Mouse (Mus musculus) forebrain, embryonic 10.5 days (tissue): ENCODE measurements around the gene Sh3gl2. TPM values are rescaled to one million over a fixed set of nuclear protein-coding genes. Genes with fewer than 3 reads are reported as not detected.
A peak's percentile ranks its signal among the peaks of the same experiment; 100 is the strongest.

Source experiments
- DNase-seq: peaks from one replicate; pipeline ENCODE4 v3.0.0-alpha.2; 2017; ENCODE audit warnings: low spot score; ENCODE audit errors: extremely low spot score
- H3K27ac ChIP-seq: fragments of 300-500 bp; sonication (generic); 2 replicates; pipeline ENCODE4 v1.5.1; 2016; ENCODE audit warnings: mild to moderate bottlenecking
- H3K27me3 ChIP-seq: fragments of 300-500 bp; sonication (generic); 2 replicates; pipeline ENCODE4 v1.6.1; 2016; ENCODE audit warnings: mild to moderate bottlenecking; ENCODE audit not compliant: poor library complexity, severe bottlenecking
- H3K36me3 ChIP-seq: fragments of 300-500 bp; sonication (generic); replicated peaks from 2 replicates; pipeline ENCODE4 v1.6.1; 2016; ENCODE audit warnings: mild to moderate bottlenecking, moderate library complexity
- H3K4me1 ChIP-seq: fragments of 300-500 bp; sonication (generic); 2 replicates; pipeline ENCODE4 v1.6.1; 2016
- H3K4me3 ChIP-seq: fragments of 300-500 bp; sonication (generic); 2 replicates; pipeline ENCODE4 v1.5.1; 2016; ENCODE audit warnings: mild to moderate bottlenecking, moderate library complexity
- H3K9me3 ChIP-seq: fragments of 300-500 bp; sonication (generic); 2 replicates; pipeline ENCODE4 v1.6.1; 2016; ENCODE audit warnings: mild to moderate bottlenecking, moderate library complexity
- WGBS: fragments of 180-500 bp; shearing (Covaris S2); methylation state at CpG from one replicate; pipeline ENCODE4 v1.1.7; 2016; 5-methylcytosine and 5-hydroxymethylcytosine counted together
- polyA plus RNA-seq: library from polyadenylated mRNA; unstranded; fragments of >200 nt; fragmentation: Nextera tagmentation; extraction: Ambion mirVana; gene quantifications from 2 replicates; pipeline ENCODE4 v1.2.1, GENCODE M21; 2016

Sh3gl2 gene
- polyA plus RNA-seq, 1 experiment from 2014 or later = 2.0 TPM

- H3K36me3 ChIP-seq = no peaks in the 10 kb centered on the region
- no peak overlapping the region for H3K4me3 ChIP-seq
- no peaks in the 10 kb centered on the region for H3K9me3 ChIP-seq
- 45% methylated on average over 10 of the region's 10 CpGs for WGBS
- no peaks in the 10 kb centered on the region for H3K4me1 ChIP-seq
- H3K27me3 ChIP-seq = no peaks in the 10 kb centered on the region
- no peak overlapping the region for H3K27ac ChIP-seq
- DNase-seq = peak; percentile 73
These were observed 199.7 kb downstream of the Sh3gl2 start for GRCm38 (mm10) chr4:85404424-85405194.

DNA sequence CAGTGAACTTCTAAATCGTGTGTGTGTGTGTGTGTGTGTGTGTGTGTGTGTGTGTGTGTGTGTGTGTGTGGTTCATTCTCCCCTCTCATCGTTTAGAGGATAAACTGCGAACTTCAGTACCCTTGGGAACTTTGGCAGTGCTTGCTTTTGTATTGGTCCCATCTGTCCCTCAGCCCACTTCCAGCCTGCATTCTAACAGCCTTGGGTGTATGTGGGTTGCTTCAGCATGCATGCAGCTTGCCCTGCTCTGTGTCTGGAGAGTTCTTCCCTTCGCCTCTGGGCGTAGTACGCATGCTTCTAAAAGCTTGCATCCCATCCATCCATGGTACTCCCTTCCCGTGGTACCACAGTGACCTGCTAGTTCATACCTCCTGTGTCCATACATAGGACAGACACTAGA is 200.3 kb downstream of the Sh3gl2 start:
- Histone ChIP-seq H3K36me3 (no peaks in the 10 kb centered on the region), H3K9me3 (no peaks in the 10 kb centered on the region), H3K27me3 (no peaks in the 10 kb centered on the region), H3K27ac (no peak overlapping the region), H3K4me1 (no peaks in the 10 kb centered on the region), H3K4me3 (no peak overlapping the region)
- DNase-seq = no peak
- 84% methylated on average over 7 of the region's 7 CpGs for WGBS

DNA sequence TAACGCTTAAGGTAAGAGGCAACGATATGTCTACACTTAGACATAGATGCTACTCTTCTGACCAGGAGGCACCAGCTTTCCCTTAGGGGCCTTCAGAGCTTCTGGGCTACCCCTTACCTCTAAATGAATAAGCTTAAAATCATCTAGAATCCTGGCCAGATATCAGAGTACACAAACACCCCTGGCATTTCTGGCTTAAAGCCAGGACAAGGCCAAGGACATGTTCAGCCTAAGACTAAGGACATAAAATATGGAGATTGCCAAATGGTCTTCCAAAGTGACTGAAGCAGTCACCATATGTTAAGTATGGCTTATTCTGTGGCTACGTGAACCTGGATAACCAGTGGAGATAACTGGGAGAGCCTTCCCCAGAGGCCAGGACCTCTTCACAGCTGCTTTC is 211.5 kb downstream of the Sh3gl2 start:
- Histone ChIP-seq H3K36me3 (no peaks in the 10 kb centered on the region), H3K9me3 (no peaks in the 10 kb centered on the region), H3K4me1 (no peaks in the 10 kb centered on the region), H3K27ac (no peak overlapping the region), H3K4me3 (no peak overlapping the region), H3K27me3 (no peaks in the 10 kb centered on the region)
- DNase-seq = no peak
- 96% methylated on average over 3 of the region's 3 CpGs for WGBS

DNA sequence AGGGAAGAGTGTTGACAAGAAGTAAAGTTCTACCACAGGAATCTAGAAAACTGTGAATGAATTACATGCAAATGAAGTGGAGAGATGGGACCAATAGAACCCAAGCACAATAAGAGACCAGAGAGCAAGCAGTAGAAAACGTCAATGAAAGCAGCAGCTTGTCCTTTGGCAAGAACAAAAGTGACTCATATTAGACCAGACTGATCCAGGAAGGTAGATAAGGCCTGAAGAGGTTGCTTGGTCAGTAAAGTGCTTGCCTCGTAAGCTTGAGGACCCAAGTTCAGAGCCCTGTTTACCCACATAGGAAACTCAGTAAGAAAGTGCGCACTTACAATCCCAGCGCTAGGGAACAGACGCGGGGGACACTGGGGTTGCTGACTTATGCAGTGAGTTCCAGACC is 215.5 kb downstream of the Sh3gl2 start:
- Histone ChIP-seq H3K4me1 (no peaks in the 10 kb centered on the region), H3K27me3 (no peaks in the 10 kb centered on the region), H3K9me3 (no peaks in the 10 kb centered on the region), H3K36me3 (no peaks in the 10 kb centered on the region), H3K4me3 (no peak overlapping the region), H3K27ac (no peak overlapping the region)
- no peak for DNase-seq
- WGBS = 90% methylated on average over 6 of the region's 6 CpGs

DNA sequence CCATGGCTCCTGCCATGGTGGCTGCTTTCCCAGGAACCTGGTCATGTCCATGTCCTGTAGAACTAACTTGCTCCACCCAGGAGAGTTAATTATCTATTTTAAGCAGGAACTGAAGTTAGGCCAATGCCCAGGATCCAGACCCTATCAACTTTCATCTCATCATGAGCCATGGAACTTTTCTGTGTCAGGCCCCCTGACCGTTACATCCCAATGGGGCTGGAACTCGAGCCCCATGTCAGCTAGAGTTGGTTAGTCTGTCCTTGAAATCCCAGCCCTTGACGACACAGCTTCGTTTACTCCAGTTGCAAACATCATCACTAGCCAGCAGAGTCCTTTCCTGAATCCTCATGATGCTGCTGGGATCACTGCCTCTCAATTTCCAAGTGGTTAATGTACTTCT is 221.3 kb downstream of the Sh3gl2 start:
- no peaks in the 10 kb centered on the region for H3K27me3 ChIP-seq
- H3K4me1 ChIP-seq = no peaks in the 10 kb centered on the region
- no peaks in the 10 kb centered on the region for H3K36me3 ChIP-seq
- WGBS = 95% methylated on average over 4 of the region's 4 CpGs
- H3K27ac ChIP-seq = no peak overlapping the region
- no peaks in the 10 kb centered on the region for H3K9me3 ChIP-seq
- no peak for DNase-seq
- H3K4me3 ChIP-seq = no peak overlapping the region

DNA sequence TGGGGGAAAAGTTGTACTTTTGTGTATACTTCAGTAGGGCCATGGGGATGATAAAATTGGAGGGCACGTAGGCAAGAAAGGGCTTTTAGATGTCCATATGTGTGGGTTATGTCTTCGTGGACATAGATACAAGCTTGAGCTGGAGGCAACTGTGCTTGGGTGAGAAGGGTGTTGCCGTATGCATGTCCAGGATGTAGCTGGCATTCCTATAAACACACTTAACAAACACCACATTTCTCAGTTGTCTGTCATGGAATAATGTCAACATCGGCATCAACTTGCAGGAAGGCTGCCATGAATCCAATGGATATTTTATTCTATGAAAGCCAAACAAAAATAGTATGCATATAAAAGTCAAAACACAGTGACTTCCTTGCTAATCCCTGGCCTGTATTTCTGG is 227.9 kb downstream of the Sh3gl2 start:
- DNase-seq = no peak
- WGBS = 86% methylated on average over 4 of the region's 4 CpGs
- Histone ChIP-seq H3K27ac (no peak overlapping the region), H3K27me3 (no peaks in the 10 kb centered on the region), H3K4me1 (no peaks in the 10 kb centered on the region), H3K9me3 (no peaks in the 10 kb centered on the region), H3K36me3 (no peaks in the 10 kb centered on the region), H3K4me3 (no peak overlapping the region)

GRCm38 (mm10) chr4:85434734-85435133 is 229.8 kb downstream of the Sh3gl2 start:
- 69% methylated on average over 8 of the region's 8 CpGs for WGBS
- H3K9me3 ChIP-seq = no peaks in the 10 kb centered on the region
- no peaks in the 10 kb centered on the region for H3K4me1 ChIP-seq
- H3K36me3 ChIP-seq = no peaks in the 10 kb centered on the region
- H3K27me3 ChIP-seq = no peaks in the 10 kb centered on the region
- H3K27ac ChIP-seq = no peak overlapping the region
- no peak overlapping the region for H3K4me3 ChIP-seq
- DNase-seq = no peak

DNA sequence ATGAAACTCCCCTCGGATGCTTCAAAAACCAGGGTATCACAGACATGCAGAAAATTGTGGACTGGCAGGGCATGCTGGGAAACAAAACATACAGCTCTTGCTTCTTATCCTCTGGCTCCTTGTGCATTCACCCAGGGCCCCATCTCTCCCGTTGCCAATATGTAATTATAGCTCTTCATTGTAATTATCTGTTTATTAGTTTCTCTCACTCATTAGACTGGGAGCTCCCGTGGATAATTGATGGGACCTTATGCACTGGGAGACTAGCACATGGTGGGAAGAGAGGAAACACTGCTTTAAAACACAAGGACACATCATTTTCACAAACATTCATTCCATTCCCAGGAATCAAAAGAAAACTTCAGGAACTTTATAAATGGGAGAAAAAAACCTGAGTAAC is 233.9 kb downstream of the Sh3gl2 start:
- Histone ChIP-seq H3K9me3 (no peaks in the 10 kb centered on the region), H3K4me3 (no peak overlapping the region), H3K36me3 (no peaks in the 10 kb centered on the region), H3K27me3 (no peaks in the 10 kb centered on the region), H3K4me1 (no peaks in the 10 kb centered on the region), H3K27ac (no peak overlapping the region)
- no peak for DNase-seq
- WGBS = 77% methylated on average over 3 of the region's 3 CpGs

DNA sequence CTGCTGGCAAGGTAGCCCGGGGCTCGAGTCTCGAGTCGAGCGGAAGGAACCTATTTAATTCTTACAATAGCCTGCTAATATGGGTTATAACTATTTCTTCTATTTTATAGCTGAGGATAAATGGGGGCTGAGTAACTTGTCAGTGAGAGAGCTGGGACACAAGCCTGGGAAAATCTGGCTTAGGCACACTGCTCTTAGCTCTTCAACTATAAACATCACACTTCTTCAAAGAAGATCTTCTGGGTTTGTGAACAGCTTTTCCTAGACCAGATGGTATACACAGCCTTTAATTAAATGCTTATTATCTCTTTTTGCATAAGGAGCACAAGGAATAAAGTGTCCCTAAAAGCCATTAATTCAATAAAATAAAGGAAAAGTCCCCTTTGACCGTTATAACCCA is 278.7 kb downstream of the Sh3gl2 start:
- WGBS = 92% methylated on average over 6 of the region's 6 CpGs
- Histone ChIP-seq H3K4me3 (no peak overlapping the region), H3K27ac (no peak overlapping the region), H3K27me3 (no peaks in the 10 kb centered on the region), H3K36me3 (no peaks in the 10 kb centered on the region), H3K4me1 (no peaks in the 10 kb centered on the region), H3K9me3 (no peaks in the 10 kb centered on the region)
- DNase-seq = no peak

DNA sequence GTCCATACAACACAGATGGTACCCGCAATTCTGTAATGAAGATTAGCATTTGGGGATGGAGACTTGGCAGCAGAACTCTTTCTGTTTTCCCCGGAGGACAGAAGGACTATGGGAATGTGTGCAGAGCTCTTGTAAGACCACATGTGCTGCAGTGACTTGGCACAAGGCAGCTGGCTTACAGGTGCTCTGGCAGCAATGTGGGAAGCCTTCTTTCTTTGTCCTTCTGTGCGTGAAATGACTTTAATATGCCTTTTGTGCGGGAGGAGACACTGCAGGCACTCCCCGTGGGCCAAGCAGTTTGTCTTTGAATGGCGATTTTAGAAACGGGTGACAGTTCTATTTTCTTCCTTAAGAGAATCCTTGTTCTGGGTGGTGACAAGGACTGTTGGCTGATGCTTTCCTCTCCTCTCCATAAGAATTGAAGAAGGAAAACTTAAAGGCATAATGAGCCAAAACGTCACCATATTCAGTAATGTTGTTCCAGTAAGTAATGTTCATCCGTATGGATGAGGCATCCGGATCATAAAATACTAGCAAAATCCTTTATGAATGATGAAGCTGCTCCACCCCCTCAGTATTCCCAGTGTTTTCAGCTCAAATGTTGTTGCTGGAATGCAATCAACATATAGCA is 281.5 kb downstream of the Sh3gl2 start:
- no peaks in the 10 kb centered on the region for H3K4me1 ChIP-seq
- H3K36me3 ChIP-seq = no peaks in the 10 kb centered on the region
- DNase-seq = no peak
- no peaks in the 10 kb centered on the region for H3K27me3 ChIP-seq
- no peaks in the 10 kb centered on the region for H3K9me3 ChIP-seq
- 79% methylated on average over 10 of the region's 10 CpGs for WGBS
- H3K27ac ChIP-seq = no peak overlapping the region
- no peak overlapping the region for H3K4me3 ChIP-seq

GRCm38 (mm10) chr4:85505718-85506117 is 300.8 kb downstream of the Sh3gl2 start:
- H3K9me3 ChIP-seq = no peaks in the 10 kb centered on the region
- 84% methylated on average over 3 of the region's 3 CpGs for WGBS
- no peaks in the 10 kb centered on the region for H3K4me1 ChIP-seq
- no peaks in the 10 kb centered on the region for H3K36me3 ChIP-seq
- no peak overlapping the region for H3K27ac ChIP-seq
- H3K27me3 ChIP-seq = no peaks in the 10 kb centered on the region
- H3K4me3 ChIP-seq = no peak overlapping the region
- DNase-seq = no peak

GRCm38 (mm10) chr4:85506976-85507375 is 302.1 kb downstream of the Sh3gl2 start:
- Histone ChIP-seq H3K36me3 (no peaks in the 10 kb centered on the region), H3K4me3 (no peak overlapping the region), H3K27me3 (peaks cover 7% of the 10 kb centered on the region), H3K27ac (no peak overlapping the region), H3K4me1 (no peaks in the 10 kb centered on the region), H3K9me3 (no peaks in the 10 kb centered on the region)
- WGBS = 75% methylated on average over 2 of the region's 2 CpGs
- no peak for DNase-seq

- no peak for DNase-seq
- H3K9me3 ChIP-seq = no peaks in the 10 kb centered on the region
- peaks cover 12% of the 10 kb centered on the region for H3K27me3 ChIP-seq
- H3K4me1 ChIP-seq = no peaks in the 10 kb centered on the region
- no peak overlapping the region for H3K4me3 ChIP-seq
- no peak overlapping the region for H3K27ac ChIP-seq
- H3K36me3 ChIP-seq = no peaks in the 10 kb centered on the region
- 87% methylated on average over 5 of the region's 5 CpGs for WGBS
These were observed 302.6 kb downstream of the Sh3gl2 start for GRCm38 (mm10) chr4:85507491-85507890.
